Mouse (Mus musculus): ENCODE results near the gene Slc39a11. TPM values are rescaled to one million over a fixed set of nuclear protein-coding genes. Genes with fewer than 3 reads are reported as not detected.

Slc39a11 gene
- polyA plus RNA-seq, 1 experiment: 16.9 TPM

DNA sequence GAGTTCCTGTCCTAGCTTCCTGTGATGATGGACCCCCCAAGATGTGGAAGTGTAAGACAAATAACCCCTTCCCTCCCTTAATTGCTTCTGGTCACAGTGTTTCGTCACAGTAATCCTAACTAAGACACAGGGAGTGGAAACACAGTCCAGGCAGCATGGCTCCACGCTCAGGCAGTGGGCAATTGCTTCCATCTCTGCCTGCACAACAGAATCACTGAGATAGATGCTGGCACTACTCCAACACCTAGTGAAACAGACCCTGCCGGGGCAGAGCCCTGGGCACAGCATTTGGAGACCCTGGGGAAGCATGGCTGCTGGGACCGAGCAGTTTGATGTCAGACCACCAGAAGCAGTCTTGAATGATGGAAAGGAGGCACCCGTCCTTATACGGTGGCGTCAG, 115.9 kb downstream of the Slc39a11 start:
- TF ChIP-seq POLR2A (IDR thresholded peaks at IDR 0.05; ENCODE audit: borderline replicate concordance, extremely low read depth, low read depth, low read length) (no peak), CTCF (IDR thresholded peaks at IDR 0.05; ENCODE audit: insufficient read depth, low read length) (no peak)
- no peaks in the 10 kb centered on the region; the same call in 1 of the 2 replicates for H3K4me1 ChIP-seq (ENCODE audit: control insufficient read depth, insufficient read depth, low read length)
- no peak for DNase-seq
- 67% methylated on average over 7 of the region's 7 CpGs for WGBS
- no peak overlapping the region for H3K4me3 ChIP-seq (replicated peaks; ENCODE audit: extremely low read depth, low read depth, low read length)

DNA sequence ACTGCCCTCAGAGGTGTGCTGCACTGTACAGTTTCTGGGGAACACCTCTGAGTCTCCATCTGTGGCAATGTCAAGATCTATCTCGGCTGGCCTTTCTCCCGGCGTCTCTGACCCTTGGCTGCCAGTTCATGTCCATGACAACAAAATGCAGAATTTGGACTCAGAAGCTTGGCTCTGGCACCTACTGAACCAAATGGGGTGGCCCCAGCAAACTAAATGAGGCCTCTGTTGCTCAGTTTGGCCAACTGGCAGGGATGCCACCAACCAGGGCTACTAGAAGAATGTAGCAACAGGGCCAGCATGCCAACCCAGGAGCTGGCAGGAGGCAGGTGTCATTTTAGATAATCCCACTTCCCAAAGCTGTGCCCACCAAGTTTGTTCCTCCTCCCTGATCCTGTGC, 121.5 kb downstream of the Slc39a11 start:
- WGBS: 97% methylated on average over 3 of the region's 3 CpGs
- Histone ChIP-seq H3K4me1 (ENCODE audit: control insufficient read depth, insufficient read depth, low read length) (no peaks in the 10 kb centered on the region), H3K4me3 (replicated peaks; ENCODE audit: extremely low read depth, low read depth, low read length) (no peak overlapping the region)
- DNase-seq: no peak
- TF ChIP-seq CTCF (IDR thresholded peaks at IDR 0.05; ENCODE audit: insufficient read depth, low read length) (no peak), POLR2A (IDR thresholded peaks at IDR 0.05; ENCODE audit: borderline replicate concordance, extremely low read depth, low read depth, low read length) (no peak)

GRCm38 (mm10) chr11:113525731-113526130, 124.1 kb downstream of the Slc39a11 start:
- TF ChIP-seq POLR2A (IDR thresholded peaks at IDR 0.05; ENCODE audit: borderline replicate concordance, extremely low read depth, low read depth, low read length) (no peak), CTCF (IDR thresholded peaks at IDR 0.05; ENCODE audit: insufficient read depth, low read length) (no peak)
- H3K4me3 ChIP-seq (replicated peaks; ENCODE audit: extremely low read depth, low read depth, low read length): no peak overlapping the region
- WGBS: 80% methylated on average over 18 of the region's 18 CpGs
- DNase-seq: no peak
- H3K4me1 ChIP-seq (ENCODE audit: control insufficient read depth, insufficient read depth, low read length): no peaks in the 10 kb centered on the region

GRCm38 (mm10) chr11:113522726-113523125, 127.2 kb downstream of the Slc39a11 start:
- no peak for TF ChIP-seq CTCF (IDR thresholded peaks at IDR 0.05; ENCODE audit: insufficient read depth, low read length)
- no peak for TF ChIP-seq POLR2A (IDR thresholded peaks at IDR 0.05; ENCODE audit: borderline replicate concordance, extremely low read depth, low read depth, low read length)
- 86% methylated on average over 4 of the region's 4 CpGs for WGBS

GRCm38 (mm10) chr11:113521469-113522190, 128.2 kb downstream of the Slc39a11 start:
- no peaks in the 10 kb centered on the region for H3K4me1 ChIP-seq (ENCODE audit: control insufficient read depth, insufficient read depth, low read length)
- H3K4me3 ChIP-seq (replicated peaks; ENCODE audit: extremely low read depth, low read depth, low read length): no peak overlapping the region
- WGBS: 80% methylated on average over 20 of the region's 20 CpGs
- TF ChIP-seq POLR2A (IDR thresholded peaks at IDR 0.05; ENCODE audit: borderline replicate concordance, extremely low read depth, low read depth, low read length) (no peak), CTCF (IDR thresholded peaks at IDR 0.05; ENCODE audit: insufficient read depth, low read length) (no peak)
- no peak for DNase-seq

More at GRCm38 (mm10) chr11:113522726-113523125, 127.2 kb downstream of the Slc39a11 start:
- DNase-seq: no peak
- no peaks in the 10 kb centered on the region for H3K4me1 ChIP-seq (ENCODE audit: control insufficient read depth, insufficient read depth, low read length)
- H3K4me3 ChIP-seq (replicated peaks; ENCODE audit: extremely low read depth, low read depth, low read length): no peak overlapping the region

DNA sequence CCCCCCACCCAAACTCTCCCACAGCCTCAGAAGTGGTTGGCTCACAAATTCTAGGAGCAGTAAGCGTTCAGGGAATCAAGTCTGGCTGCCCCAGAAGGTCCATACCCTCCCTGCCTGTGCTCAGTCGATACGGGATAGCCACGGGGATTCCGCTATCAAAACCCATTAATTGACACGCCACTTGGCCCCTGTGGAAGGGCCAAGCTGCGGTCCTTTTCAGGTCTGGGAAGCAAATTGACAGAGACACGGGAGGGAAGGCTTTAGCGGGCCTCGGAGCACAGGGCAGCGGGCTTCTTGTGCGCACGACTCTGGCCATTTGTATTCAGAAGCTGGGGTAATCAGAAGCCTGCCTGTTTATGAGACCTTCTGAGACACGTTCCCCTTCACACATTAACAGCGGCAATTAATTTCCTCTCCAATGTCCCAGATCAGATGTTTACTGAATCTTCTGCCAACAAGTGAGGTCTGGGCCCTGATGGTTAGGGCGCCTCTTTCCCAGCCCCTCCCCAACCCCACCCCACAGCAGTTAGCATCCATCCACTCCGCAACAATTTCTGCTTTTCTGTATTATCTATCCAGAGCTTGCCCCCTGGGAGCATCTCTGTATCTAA, 128.9 kb downstream of the Slc39a11 start:
- no peak for DNase-seq
- 83% methylated on average over 17 of the region's 17 CpGs for WGBS
- Histone ChIP-seq H3K4me1 (ENCODE audit: control insufficient read depth, insufficient read depth, low read length) (no peaks in the 10 kb centered on the region), H3K4me3 (replicated peaks; ENCODE audit: extremely low read depth, low read depth, low read length) (no peak overlapping the region)
- TF ChIP-seq CTCF (IDR thresholded peaks at IDR 0.05; ENCODE audit: insufficient read depth, low read length): no peak
- TF ChIP-seq POLR2A (IDR thresholded peaks at IDR 0.05; ENCODE audit: borderline replicate concordance, extremely low read depth, low read depth, low read length): no peak

- Histone ChIP-seq H3K4me3 (replicated peaks; ENCODE audit: extremely low read depth, low read depth, low read length) (no peak overlapping the region), H3K4me1 (ENCODE audit: control insufficient read depth, insufficient read depth, low read length) (no peaks in the 10 kb centered on the region)
- TF ChIP-seq CTCF (IDR thresholded peaks at IDR 0.05; ENCODE audit: insufficient read depth, low read length) (no peak), POLR2A (IDR thresholded peaks at IDR 0.05; ENCODE audit: borderline replicate concordance, extremely low read depth, low read depth, low read length) (no peak)
- WGBS: 69% methylated on average over 8 of the region's 8 CpGs
- no peak for DNase-seq
Observed at GRCm38 (mm10) chr11:113520373-113520772, 129.5 kb downstream of the Slc39a11 start.

DNA sequence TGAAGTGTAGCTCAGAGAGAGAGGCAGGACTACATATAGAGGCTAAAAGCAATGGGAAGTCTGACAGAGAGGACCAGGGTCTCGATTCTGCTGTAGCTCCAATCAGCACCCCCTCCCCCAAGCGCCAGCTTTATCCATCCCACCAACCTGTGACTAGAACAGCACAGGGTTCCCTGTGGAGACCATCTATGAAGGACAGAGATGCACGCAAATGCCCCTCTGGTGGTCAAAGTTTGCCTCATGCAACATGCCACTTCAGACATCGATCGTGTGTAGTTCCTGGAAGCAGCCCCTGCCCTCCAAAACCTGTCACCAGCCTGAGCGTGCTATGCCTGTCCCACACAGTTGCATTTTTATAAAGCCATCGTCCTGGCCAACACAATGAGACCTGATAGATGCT, 129.9 kb downstream of the Slc39a11 start:
- 77% methylated on average over 7 of the region's 7 CpGs for WGBS
- DNase-seq: no peak
- TF ChIP-seq CTCF (IDR thresholded peaks at IDR 0.05; ENCODE audit: insufficient read depth, low read length) (no peak), POLR2A (IDR thresholded peaks at IDR 0.05; ENCODE audit: borderline replicate concordance, extremely low read depth, low read depth, low read length) (no peak)
- Histone ChIP-seq H3K4me1 (ENCODE audit: control insufficient read depth, insufficient read depth, low read length) (no peaks in the 10 kb centered on the region), H3K4me3 (replicated peaks; ENCODE audit: extremely low read depth, low read depth, low read length) (no peak overlapping the region)

- H3K4me1 ChIP-seq (ENCODE audit: control insufficient read depth, insufficient read depth, low read length): no peaks in the 10 kb centered on the region
- H3K4me3 ChIP-seq (replicated peaks; ENCODE audit: extremely low read depth, low read depth, low read length): no peak overlapping the region
- WGBS: 85% methylated on average over 7 of the region's 7 CpGs
- DNase-seq: no peak
- TF ChIP-seq POLR2A (IDR thresholded peaks at IDR 0.05; ENCODE audit: borderline replicate concordance, extremely low read depth, low read depth, low read length) (no peak), CTCF (IDR thresholded peaks at IDR 0.05; ENCODE audit: insufficient read depth, low read length) (no peak)
Observed at GRCm38 (mm10) chr11:113518176-113518575, 131.7 kb downstream of the Slc39a11 start.

DNA sequence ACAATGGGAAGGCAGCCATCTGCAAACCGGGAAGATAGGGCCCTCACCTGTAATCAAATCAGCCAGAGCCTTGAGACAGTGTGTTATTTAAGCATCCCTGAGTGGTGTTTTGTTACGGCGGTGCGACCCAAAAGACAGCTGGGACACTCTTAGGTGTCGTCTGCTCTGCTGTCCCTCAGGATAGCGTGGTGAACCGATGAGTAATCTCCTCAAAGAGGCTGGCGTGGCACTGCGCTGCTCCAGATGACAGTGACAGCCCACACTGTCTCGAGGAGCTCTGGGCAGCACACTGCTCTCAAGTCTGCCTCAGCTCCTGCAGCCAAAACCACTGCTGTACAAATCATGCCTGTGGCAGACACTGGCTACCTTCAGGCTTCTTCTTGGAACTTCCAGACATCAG, 133.7 kb downstream of the Slc39a11 start:
- 86% methylated on average over 10 of the region's 10 CpGs for WGBS
- no peak for DNase-seq
- Histone ChIP-seq H3K4me1 (ENCODE audit: control insufficient read depth, insufficient read depth, low read length) (no peaks in the 10 kb centered on the region), H3K4me3 (replicated peaks; ENCODE audit: extremely low read depth, low read depth, low read length) (no peak overlapping the region)
- TF ChIP-seq POLR2A (IDR thresholded peaks at IDR 0.05; ENCODE audit: borderline replicate concordance, extremely low read depth, low read depth, low read length) (no peak), CTCF (IDR thresholded peaks at IDR 0.05; ENCODE audit: insufficient read depth, low read length) (no peak)
